Comparison of ENCODE assay signal across 11 mouse cellular contexts in genomic region chr19:3667979-3668378, GRCm38 (mm10). TPM values are rescaled to one million over a fixed set of nuclear protein-coding genes. Genes with fewer than 3 reads are reported as not detected.
A peak's percentile ranks its signal among the peaks of the same experiment; 100 is the strongest.
DNase-seq lines count a peak whose midpoint lies in the region; ATAC-seq and TF ChIP-seq lines count a peak whose summit lies in the region.
"Had no signal": no experiment of that assay in that cellular context is flagged by ENCODE, and none has a peak within 500 bp of the region (broad histone marks: within the 10 kb centered on the region; RNA-seq: fewer than 3 reads in every experiment).

No protein-coding gene starts in this region.

- no peak for DNase-seq in gastrocnemius, adult 2 months
- no peak for DNase-seq in gastrocnemius, postnatal 10 days
- DNase-seq in limb, embryonic 10.5 days (ENCODE audit: low spot score), result no peak
- DNase-seq in ES-CJ7 (ENCODE audit: low read depth, low spot score), result peak; percentile 67
- DNase-seq: cerebellum, adult 8-10 months had no signal

- 79% methylated on average over 11 of the region's 11 CpGs for WGBS in limb, embryonic 12.5 days
- 81% methylated on average over 11 of the region's 11 CpGs for WGBS in limb, embryonic 10.5 days
- WGBS in neural tube, embryonic 15.5 days, result 79% methylated on average over 11 of the region's 11 CpGs

- H3K27ac ChIP-seq in gastrocnemius, adult 2 months, result peak overlapping the region; percentile 87
- H3K27ac ChIP-seq in limb, embryonic 12.5 days, result 0 out of 2 replicates have a peak overlapping the region, but pooled peaks have one; percentile 12
- H3K27ac ChIP-seq in limb, embryonic 10.5 days, result no peak overlapping the region
- H3K27ac ChIP-seq in neural tube, embryonic 15.5 days (replicated peaks), result no peak overlapping the region

- no peak overlapping the region for H3K4me2 ChIP-seq in limb, embryonic 12.5 days
- no peak overlapping the region for H3K4me2 ChIP-seq in neural tube, embryonic 15.5 days
- H3K4me2 ChIP-seq: embryonic facial prominence, embryonic 12.5 days; neural tube, embryonic 13.5 days had no signal

- H3K9ac ChIP-seq in limb, embryonic 12.5 days (replicated peaks), result 0 out of 2 replicates have a peak overlapping the region, but pooled peaks have one; percentile 9
- no peak overlapping the region for H3K9ac ChIP-seq in neural tube, embryonic 15.5 days (replicated peaks)
- H3K9ac ChIP-seq: embryonic facial prominence, embryonic 12.5 days; neural tube, embryonic 13.5 days had no signal

- peaks cover 16% of the 10 kb centered on the region for H3K36me3 ChIP-seq in limb, embryonic 12.5 days
- H3K36me3 ChIP-seq in limb, embryonic 10.5 days, result peaks cover 30% of the 10 kb centered on the region
- no peaks in the 10 kb centered on the region for H3K36me3 ChIP-seq in neural tube, embryonic 15.5 days
- H3K36me3 ChIP-seq: neural tube, embryonic 13.5 days had no signal

- peak overlapping the region; percentile 53 for H3K4me3 ChIP-seq in gastrocnemius, adult 2 months
- no peak overlapping the region for H3K4me3 ChIP-seq in limb, embryonic 12.5 days (replicated peaks)
- H3K4me3 ChIP-seq in limb, embryonic 10.5 days, result no peak overlapping the region
- no peak overlapping the region for H3K4me3 ChIP-seq in neural tube, embryonic 15.5 days (replicated peaks)
- H3K4me3 ChIP-seq: embryonic facial prominence, embryonic 12.5 days; neural tube, embryonic 13.5 days had no signal

- ATAC-seq in limb, embryonic 12.5 days (ENCODE audit: insufficient number of reproducible peaks, insufficient read depth, low FRiP score, low TSS enrichment, low read depth), result no peak
- ATAC-seq in megakaryocyte, adult 5-6 weeks (ENCODE audit: poor library complexity, severe bottlenecking), result peak; percentile 31
- no peak for ATAC-seq in neural tube, embryonic 15.5 days (ENCODE audit: low FRiP score)
- no peak for ATAC-seq in activated CD4-positive, CD25-positive, alpha-beta regulatory T cell, adult 4 months

- peaks cover 57% of the 10 kb centered on the region for H3K4me1 ChIP-seq in limb, embryonic 12.5 days (replicated peaks)
- H3K4me1 ChIP-seq in limb, embryonic 10.5 days, result peaks cover 62% of the 10 kb centered on the region
- H3K4me1 ChIP-seq in neural tube, embryonic 15.5 days, result peaks cover 21% of the 10 kb centered on the region

- peak; percentile 31; the same call in 1 of the 2 replicates for TF ChIP-seq CTCF in gastrocnemius, adult 2 months (IDR thresholded peaks at IDR 0.05)

- intact Hi-C loops in gastrocnemius, adult 2 months (cut with DNase I), result no loop called here

- H3K9me3 ChIP-seq in limb, embryonic 12.5 days, result peaks cover 11% of the 10 kb centered on the region; the same call in 1 of the 2 replicates
- H3K9me3 ChIP-seq in limb, embryonic 10.5 days (replicated peaks), result no peaks in the 10 kb centered on the region; the same call in 1 of the 2 replicates
- no peaks in the 10 kb centered on the region for H3K9me3 ChIP-seq in neural tube, embryonic 15.5 days (replicated peaks)
- H3K9me3 ChIP-seq: embryonic facial prominence, embryonic 12.5 days; neural tube, embryonic 13.5 days had no signal

- H3K27me3 ChIP-seq in limb, embryonic 12.5 days, result no peaks in the 10 kb centered on the region
- H3K27me3 ChIP-seq in limb, embryonic 10.5 days (ENCODE audit: low read depth, poor library complexity, severe bottlenecking), result no peaks in the 10 kb centered on the region
- H3K27me3 ChIP-seq in neural tube, embryonic 15.5 days (replicated peaks), result no peaks in the 10 kb centered on the region
- H3K27me3 ChIP-seq: embryonic facial prominence, embryonic 12.5 days; neural tube, embryonic 13.5 days had no signal

RNA-seq across cellular contexts. Expression of gene Lrp5, which starts 18.4 kb away (rescaled TPM):
- 10 to 100 TPM; 21.4 to 30.4 TPM for total RNA-seq in gastrocnemius, adult 2 months (2021)
- total RNA-seq in gastrocnemius, postnatal 10 days (2021), result 10 to 100 TPM; 40.7 to 44.1 TPM
- 7.7 and 8.4 TPM in 2 replicates for polyA plus RNA-seq in limb, embryonic 12.5 days (2016; fragmentation: Nextera tagmentation; extraction: Ambion mirVana)
- 6.6 and 8.2 TPM in 2 replicates for polyA plus RNA-seq in limb, embryonic 10.5 days (2016; fragmentation: Nextera tagmentation; extraction: Ambion mirVana)
- total RNA-seq in megakaryocyte, adult 5-6 weeks (2015), result 15.2 and 17.9 TPM in 2 replicates
- total RNA-seq in megakaryocyte, adult 5-6 weeks (2017), result 12.5 and 13.6 TPM in 2 replicates
- polyA plus RNA-seq in neural tube, embryonic 15.5 days (2015; fragmentation: Nextera tagmentation; extraction: Ambion mirVana), result 1.2 and 2.1 TPM in 2 replicates
- under 1 TPM in 1 of 2 experiments, not detected in 1; 0.09 TPM for polyA plus RNA-seq in activated CD4-positive, CD25-positive, alpha-beta regulatory T cell, adult 4 months (2017; shearing (Covaris generic))

RNA-seq across cellular contexts. Expression of gene 1810055G02Rik, which starts 40.1 kb away (rescaled TPM):
- 1 to 10 TPM; 9.6 to 9.8 TPM for total RNA-seq in gastrocnemius, adult 2 months (2021)
- total RNA-seq in gastrocnemius, postnatal 10 days (2021), result 10 to 100 TPM; 19.5 to 26.6 TPM
- 33.0 and 41.1 TPM in 2 replicates for polyA plus RNA-seq in limb, embryonic 12.5 days (2016; fragmentation: Nextera tagmentation; extraction: Ambion mirVana)
- 43.8 and 47.2 TPM in 2 replicates for polyA plus RNA-seq in limb, embryonic 10.5 days (2016; fragmentation: Nextera tagmentation; extraction: Ambion mirVana)
- 8.0 and 10.6 TPM in 2 replicates for total RNA-seq in megakaryocyte, adult 5-6 weeks (2015)
- total RNA-seq in megakaryocyte, adult 5-6 weeks (2017), result 4.5 and 6.2 TPM in 2 replicates
- 35.1 and 36.5 TPM in 2 replicates for polyA plus RNA-seq in neural tube, embryonic 15.5 days (2015; fragmentation: Nextera tagmentation; extraction: Ambion mirVana)
- 1 to 10 TPM; 4.0 to 5.1 TPM for polyA plus RNA-seq in activated CD4-positive, CD25-positive, alpha-beta regulatory T cell, adult 4 months (2017; shearing (Covaris generic))

Comparison
In these comparisons a context has a peak if more than half of its experiments do, and no peak if none do; other contexts are left out.
1. H3K27ac ChIP-seq: peak in gastrocnemius, adult 2 months (single experiment) and limb, embryonic 12.5 days (single experiment); none in limb, embryonic 10.5 days (single experiment) and neural tube, embryonic 15.5 days (single experiment).